Mouse (Mus musculus) intestine, embryonic 15.5 days (tissue): ENCODE results near the gene Gm28044. TPM values are rescaled to one million over a fixed set of nuclear protein-coding genes. Genes with fewer than 3 reads are reported as not detected.
"Not testable (repeated sequence)": the region's sequence is repeated elsewhere in the genome, so short reads cannot be mapped to it uniquely, and the experiment has no call there.

ENCODE experiments used
- ATAC-seq: fragments of 200-750 bp; cut with Nextera tagmentation; 2 replicates; pipeline ENCODE4 v1.8.0; 2017; ENCODE audit warnings: moderate TSS enrichment, moderate library complexity
- H3K27ac ChIP-seq: fragments of 300-500 bp; sonication (generic); 2 replicates; pipeline ENCODE4 v1.5.1; 2015; ENCODE audit warnings: mild to moderate bottlenecking, inconsistent platforms
- H3K27me3 ChIP-seq: fragments of 300-500 bp; sonication (generic); replicated peaks from 2 replicates; pipeline ENCODE4 v1.6.1; 2015; ENCODE audit warnings: inconsistent platforms
- H3K36me3 ChIP-seq: fragments of 300-500 bp; sonication (generic); 2 replicates; pipeline ENCODE4 v1.6.1; 2015; ENCODE audit warnings: inconsistent platforms
- H3K4me1 ChIP-seq: fragments of 300-500 bp; sonication (generic); replicated peaks from 2 replicates; pipeline ENCODE4 v1.6.1; 2015; ENCODE audit warnings: inconsistent platforms
- H3K4me2 ChIP-seq: fragments of 300-500 bp; sonication (generic); replicated peaks from 2 replicates; pipeline ENCODE4 v1.6.1; 2015; ENCODE audit warnings: mild to moderate bottlenecking, inconsistent platforms
- H3K4me3 ChIP-seq: fragments of 300-500 bp; sonication (generic); replicated peaks from 2 replicates; pipeline ENCODE4 v1.5.1; 2015; ENCODE audit warnings: inconsistent platforms
- H3K9ac ChIP-seq: fragments of 300-500 bp; sonication (generic); 2 replicates; pipeline ENCODE4 v1.6.1; 2015; ENCODE audit warnings: inconsistent platforms
- H3K9me3 ChIP-seq: fragments of 300-500 bp; sonication (generic); 2 replicates; pipeline ENCODE4 v1.6.1; 2016; ENCODE audit warnings: inconsistent platforms
- WGBS: fragments of 180-500 bp; shearing (Covaris S2); methylation state at CpG from one replicate; pipeline ENCODE4 v1.1.7; 2015; 5-methylcytosine and 5-hydroxymethylcytosine counted together
- polyA plus RNA-seq: library from polyadenylated mRNA; unstranded; fragments of >200 nt; fragmentation: Nextera tagmentation; extraction: Ambion mirVana; gene quantifications from 2 replicates; pipeline ENCODE4 v1.2.1, GENCODE M21; 2015

The Gm28044 gene
- polyA plus RNA-seq, result 0.38 TPM in 1 of 2 replicates, not detected in the other

- Histone ChIP-seq H3K4me3 (peak within 1 kb of the TSS; percentile 72), H3K9me3 (no peaks in the 10 kb centered on the region), H3K4me1 (no peaks in the 10 kb centered on the region), H3K27me3 (no peaks in the 10 kb centered on the region), H3K36me3 (no peaks in the 10 kb centered on the region), H3K27ac (peak within 1 kb of the TSS; percentile 51; the same call in 1 of the 2 replicates), H3K4me2 (peak within 1 kb of the TSS; percentile 73), H3K9ac (peak within 1 kb of the TSS; percentile 62)
- under 1% methylated on average over 15 of the region's 15 CpGs for WGBS
- peak; percentile 97 for ATAC-seq
Observed at GRCm38 (mm10) chr13:67360131-67360744, at the start of gene Gm28044, which contains the start of gene Zfp953. Gene Gm28044, minus strand, starts transcription at chr13:67360536. Gene Zfp953, minus strand, starts transcription at chr13:67360605.

GRCm38 (mm10) chr13:67399183-67399903 is 39.0 kb upstream of the Gm28044 start, which contains the start of gene Zfp429:
Gene Zfp429, minus strand, starts transcription at chr13:67399819.
- Histone ChIP-seq H3K4me2 (peak within 1 kb of the TSS; percentile 52), H3K9ac (peak within 1 kb of the TSS; percentile 49), H3K27ac (peak within 1 kb of the TSS; percentile 34; the same call in 1 of the 2 replicates), H3K4me3 (peak within 1 kb of the TSS; percentile 48)
- not testable (repeated sequence) for H3K36me3 ChIP-seq, H3K27me3 ChIP-seq, H3K4me1 ChIP-seq, H3K9me3 ChIP-seq
- 2% methylated on average over 16 of the region's 16 CpGs for WGBS
- peak; percentile 98 for ATAC-seq

- not testable (repeated sequence) for H3K4me1 ChIP-seq, H3K4me3 ChIP-seq, H3K4me2 ChIP-seq, H3K27ac ChIP-seq, H3K9me3 ChIP-seq, H3K9ac ChIP-seq, H3K27me3 ChIP-seq, H3K36me3 ChIP-seq
- peak; percentile 32; the same call in 1 of the 2 replicates for ATAC-seq
- WGBS, result 76% methylated on average over 3 of the region's 3 CpGs
Observed at GRCm38 (mm10) chr13:67376255-67376654, 15.9 kb upstream of the Gm28044 start.

DNA sequence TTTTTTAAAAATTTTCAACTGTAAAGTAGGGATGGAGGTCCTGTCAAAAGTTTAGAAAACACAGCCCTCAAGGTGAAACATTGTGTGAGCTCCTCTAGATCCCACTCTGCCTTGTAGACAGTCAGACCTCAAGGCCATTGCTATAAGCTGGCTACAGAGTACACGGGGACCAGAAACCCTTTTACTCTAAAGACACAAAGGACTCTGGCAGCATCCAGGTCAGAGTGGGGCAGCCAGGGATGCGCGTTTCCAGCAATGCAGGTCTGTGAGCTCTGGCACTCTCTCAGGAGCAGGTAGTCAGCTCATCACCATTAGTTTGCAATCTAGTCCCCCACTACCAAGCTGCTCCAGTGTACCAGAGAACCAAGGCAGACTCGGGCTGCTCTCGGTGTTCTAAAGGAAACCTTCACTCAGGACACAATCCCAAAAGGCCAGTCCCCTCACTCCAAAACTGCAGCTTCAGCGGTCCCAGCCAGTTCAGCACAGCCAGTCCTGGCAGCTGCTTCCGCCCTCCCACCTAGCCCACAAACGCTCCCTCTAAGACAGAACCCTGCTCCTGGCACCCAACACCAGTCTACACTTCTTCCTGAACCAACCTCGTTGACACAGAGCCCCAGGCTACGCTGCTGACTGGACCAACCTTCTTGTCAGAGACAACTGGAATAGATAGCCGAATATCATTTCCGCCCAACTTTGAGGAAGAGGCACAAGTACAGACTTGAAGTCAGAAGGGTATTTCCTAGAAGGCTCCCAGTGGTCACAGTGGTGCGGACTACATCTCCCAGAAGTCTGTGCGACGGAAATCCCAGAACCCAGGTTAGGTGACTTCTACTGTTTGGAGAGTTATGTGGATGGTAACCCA is 14.9 kb upstream of the Gm28044 start, which contains the start of the genes Gm28041 and Zfp456:
Gene Gm28041 (minus strand): TSS at position 684 of the 862 bp plus-strand sequence.
Gene Zfp456 (minus strand): TSS at position 761 of the 862 bp plus-strand sequence.
- Histone ChIP-seq H3K4me2 (peak within 1 kb of the TSS; percentile 60), H3K4me3 (peak within 1 kb of the TSS; percentile 46), H3K9ac (peak within 1 kb of the TSS; percentile 36)
- H3K27ac ChIP-seq, H3K9me3 ChIP-seq, H3K27me3 ChIP-seq, H3K36me3 ChIP-seq, H3K4me1 ChIP-seq: not testable (repeated sequence)
- WGBS, result 21% methylated on average over 15 of the region's 15 CpGs
- ATAC-seq, result peak; percentile 99

DNA sequence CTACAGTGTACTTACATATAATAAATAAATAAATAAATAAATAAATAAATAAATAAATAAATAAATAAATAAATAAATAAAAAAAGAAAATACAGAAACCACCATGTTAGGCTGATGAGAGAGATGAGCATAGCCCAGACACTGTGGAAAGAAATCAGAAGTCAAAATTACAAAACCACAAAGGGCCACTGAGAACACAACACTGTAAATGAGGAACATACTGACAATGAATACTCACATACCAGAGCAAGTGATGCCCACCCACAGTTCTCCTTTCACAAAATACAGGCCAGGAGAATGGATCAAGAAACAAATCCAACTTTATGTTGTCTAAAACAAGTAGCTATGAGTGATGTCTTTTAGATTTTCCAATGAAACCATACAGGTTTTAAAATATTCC is 8.5 kb downstream of the Gm28044 start:
- no peak overlapping the region for H3K27ac ChIP-seq
- no peak overlapping the region for H3K9ac ChIP-seq
- no peak overlapping the region for H3K4me3 ChIP-seq
- no peaks in the 10 kb centered on the region for H3K36me3 ChIP-seq
- no peaks in the 10 kb centered on the region for H3K27me3 ChIP-seq
- no peaks in the 10 kb centered on the region for H3K4me1 ChIP-seq
- no peaks in the 10 kb centered on the region for H3K9me3 ChIP-seq
- no peak overlapping the region for H3K4me2 ChIP-seq
- ATAC-seq, result no peak

GRCm38 (mm10) chr13:67343422-67343821 is 16.9 kb downstream of the Gm28044 start:
- H3K9me3 ChIP-seq, result no peaks in the 10 kb centered on the region
- ATAC-seq, result no peak
- H3K27ac ChIP-seq, result no peak overlapping the region
- no peaks in the 10 kb centered on the region for H3K36me3 ChIP-seq
- H3K4me1 ChIP-seq, result no peaks in the 10 kb centered on the region
- no peak overlapping the region for H3K4me2 ChIP-seq
- H3K9ac ChIP-seq, result no peak overlapping the region
- H3K27me3 ChIP-seq, result no peaks in the 10 kb centered on the region
- no peak overlapping the region for H3K4me3 ChIP-seq
- 88% methylated on average over 2 of the region's 2 CpGs for WGBS

- Histone ChIP-seq H3K4me3 (peak overlapping the region; percentile 49), H3K9ac (0 out of 2 replicates have a peak overlapping the region, but pooled peaks have one; percentile 52), H3K27ac (no peak overlapping the region), H3K4me2 (peak overlapping the region; percentile 83), H3K9me3 (no peaks in the 10 kb centered on the region), H3K4me1 (0 out of 2 replicates have a peak, but pooled peaks cover 3% of the 10 kb centered on the region), H3K36me3 (no peaks in the 10 kb centered on the region), H3K27me3 (no peaks in the 10 kb centered on the region)
- WGBS, result 78% methylated on average over 1 of the region's 1 CpGs
- ATAC-seq, result peak; percentile 42
Observed at GRCm38 (mm10) chr13:67332877-67333276, 27.5 kb downstream of the Gm28044 start.

DNA sequence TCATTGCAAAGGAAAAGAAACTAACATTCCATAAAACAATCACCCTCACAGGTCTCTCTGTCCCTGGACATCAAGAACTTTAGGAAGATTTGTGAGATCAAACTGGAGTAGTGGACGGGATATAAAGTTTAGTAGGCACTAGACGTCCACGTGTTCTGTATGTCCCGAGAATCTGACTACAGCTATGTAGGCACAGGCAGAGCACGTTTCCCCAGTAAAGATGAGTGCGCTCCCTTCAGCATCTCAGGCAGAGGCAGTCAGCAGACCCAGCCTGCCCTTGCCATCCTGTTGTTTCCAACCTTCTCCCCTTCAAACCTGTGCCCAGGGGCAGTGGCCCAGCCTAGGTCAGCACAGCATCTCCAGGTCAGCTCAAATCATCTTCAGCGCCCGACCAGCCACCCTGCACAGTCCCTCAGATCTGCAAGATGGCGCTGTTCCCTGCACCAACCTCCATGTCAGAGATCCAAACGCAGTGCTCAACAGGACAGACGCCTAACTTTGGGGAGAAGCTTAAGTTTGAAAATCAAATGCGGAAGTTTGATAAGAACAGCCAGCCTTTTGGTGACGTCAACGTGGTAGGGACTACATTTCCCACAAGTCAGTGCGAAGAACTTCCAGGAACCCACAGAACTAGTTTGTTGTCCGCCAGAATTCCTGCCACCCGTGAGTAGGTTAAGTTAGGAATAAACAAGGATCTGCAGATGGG is 28.2 kb downstream of the Gm28044 start, which contains the start of gene Zfp595:
Gene Zfp595 (minus strand): TSS at position 552 of the 706 bp plus-strand sequence.
- H3K36me3 ChIP-seq, result no peaks in the 10 kb centered on the region
- H3K27ac ChIP-seq, result peak within 1 kb of the TSS; percentile 38
- WGBS, result 12% methylated on average over 17 of the region's 17 CpGs
- 0 out of 2 replicates have a peak, but pooled peaks cover 3% of the 10 kb centered on the region for H3K4me1 ChIP-seq
- H3K4me3 ChIP-seq, result peak within 1 kb of the TSS; percentile 49
- peak within 1 kb of the TSS; percentile 83 for H3K4me2 ChIP-seq
- no peaks in the 10 kb centered on the region for H3K9me3 ChIP-seq
- H3K27me3 ChIP-seq, result no peaks in the 10 kb centered on the region
- peak within 1 kb of the TSS; percentile 52 for H3K9ac ChIP-seq
- peak; percentile 96 for ATAC-seq

DNA sequence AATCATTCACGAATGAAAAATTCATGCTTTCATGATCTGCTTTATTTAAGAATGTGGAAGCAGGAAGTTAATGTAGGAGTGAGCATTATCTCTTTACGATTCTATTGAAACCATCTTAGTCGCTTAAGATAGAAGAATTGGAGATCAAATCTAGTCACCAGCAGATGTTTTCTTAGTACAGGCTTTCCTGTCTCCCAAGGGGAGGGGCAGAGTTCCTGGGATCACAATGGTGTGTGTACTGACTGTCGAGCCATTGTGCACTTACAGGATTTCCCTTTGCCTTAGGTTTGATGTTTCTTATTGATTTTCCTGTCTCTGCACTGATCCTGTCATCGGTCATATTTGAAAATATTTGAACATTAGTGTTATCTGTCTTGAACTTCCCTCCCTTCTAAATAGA is 53.6 kb downstream of the Gm28044 start:
- Histone ChIP-seq H3K9ac (no peak overlapping the region), H3K27ac (no peak overlapping the region), H3K27me3 (no peaks in the 10 kb centered on the region), H3K4me1 (no peaks in the 10 kb centered on the region), H3K36me3 (no peaks in the 10 kb centered on the region), H3K4me3 (peak overlapping the region; percentile 69), H3K9me3 (no peaks in the 10 kb centered on the region), H3K4me2 (peak overlapping the region; percentile 93)
- peak; percentile 73 for ATAC-seq
- WGBS, result 29% methylated on average over 5 of the region's 5 CpGs

DNA sequence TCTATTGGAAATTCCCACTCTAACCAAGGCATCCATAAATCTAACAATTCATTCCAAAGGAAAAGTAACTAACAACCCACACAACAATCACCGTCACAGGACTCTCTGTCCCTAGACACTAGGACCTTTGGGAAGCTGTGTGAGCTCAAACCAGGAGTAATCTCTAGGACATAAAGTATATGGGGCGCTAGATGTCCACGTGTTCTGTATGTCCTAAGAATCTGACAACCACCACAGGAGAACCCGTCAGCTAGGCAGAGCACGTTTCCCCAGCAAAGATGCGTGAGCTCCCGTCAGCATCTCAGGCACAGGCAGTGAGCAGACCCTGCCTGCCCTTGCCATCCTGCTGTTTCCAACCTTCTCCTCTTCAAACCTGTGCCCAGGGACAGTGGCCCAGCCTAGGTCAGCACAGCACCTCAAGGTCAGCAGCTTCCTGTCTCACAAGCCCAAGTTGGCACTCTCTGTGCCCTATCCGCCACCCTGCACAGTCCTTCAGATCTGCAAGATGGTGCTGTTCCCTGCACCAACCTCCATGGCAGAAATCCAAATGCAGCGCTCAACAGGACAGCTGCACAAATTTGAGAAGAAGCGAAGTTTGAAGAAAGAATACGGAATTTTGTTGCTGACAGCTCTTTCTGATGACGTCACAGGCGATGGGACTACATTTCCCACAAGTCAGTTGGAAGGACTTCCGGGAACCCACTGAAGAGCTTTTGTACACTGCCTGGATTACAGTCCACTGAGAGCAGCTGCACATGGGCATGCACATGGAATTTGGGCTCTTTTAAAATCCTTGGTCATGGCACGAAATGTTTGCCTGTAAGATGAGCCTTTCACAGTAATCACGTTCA is 54.3 kb downstream of the Gm28044 start, which contains the start of gene Zfp457:
Gene Zfp457 (minus strand): TSS at position 664 of the 851 bp plus-strand sequence.
- Histone ChIP-seq H3K4me2 (peak within 1 kb of the TSS; percentile 93), H3K36me3 (no peaks in the 10 kb centered on the region), H3K27me3 (no peaks in the 10 kb centered on the region), H3K4me1 (no peaks in the 10 kb centered on the region), H3K9ac (peak within 1 kb of the TSS; percentile 69), H3K9me3 (no peaks in the 10 kb centered on the region), H3K27ac (0 out of 2 replicates have a peak within 1 kb of the TSS, but pooled peaks have one; percentile 22), H3K4me3 (peak within 1 kb of the TSS; percentile 69)
- 12% methylated on average over 16 of the region's 16 CpGs for WGBS
- ATAC-seq, result peak; percentile 99
